Mouse (Mus musculus) layer of hippocampus, postnatal 10 days (tissue): Measurements from ENCODE around the gene Ankrd34c. TPM values are rescaled to one million over a fixed set of nuclear protein-coding genes. Genes with fewer than 3 reads are reported as not detected.

Experiments used
- DNase-seq, 2 experiments: peaks; one replicate each; pipeline ENCODE4 v3.0.0; 2021; ENCODE audit warnings: low spot score in 2 of 2
- total RNA-seq, 2 experiments: library from RNA; stranded (reverse); gene quantifications; 2 replicates each; pipeline ENCODE4 v1.2.3; 2021

The Ankrd34c gene
- total RNA-seq, 2 experiments from 2014 or later, result 0.82 to 1.4 TPM

DNA sequence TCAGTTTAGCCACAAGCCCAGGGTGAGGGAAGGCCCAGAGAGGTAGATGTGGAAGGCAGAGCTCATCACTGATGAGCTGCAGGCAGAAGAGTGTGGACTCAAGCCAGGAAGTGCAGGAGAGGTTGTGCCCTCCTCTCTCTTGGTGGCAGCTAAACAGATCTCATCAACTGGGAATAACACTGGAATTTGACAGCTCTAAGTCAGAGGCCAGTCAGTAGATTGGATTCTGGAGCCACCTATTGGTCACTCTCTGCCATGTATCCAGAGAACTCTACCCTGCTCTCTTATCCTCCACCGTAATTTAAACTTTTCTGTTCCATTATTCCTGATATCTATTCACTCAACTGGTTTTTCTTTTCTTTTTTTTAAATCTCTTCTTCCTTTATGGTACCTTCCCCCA is 59.3 kb downstream of the Ankrd34c start:
- peak in 1 of 2 experiments; percentile 36 for DNase-seq

Other genes with a start within 250 kb of the Ankrd34c start
- gene Minar1, start 115.3 kb downstream of the Ankrd34c start, total RNA-seq, result 1 to 10 TPM; 4.6 to 4.7 TPM
- 10 to 100 TPM; 27.1 to 27.2 TPM for gene Tmed3, start 33.4 kb downstream of the Ankrd34c start, total RNA-seq
- gene Rasgrf1, start 171.4 kb upstream of the Ankrd34c start, total RNA-seq, result 100 to 1,000 TPM; 153 to 156 TPM